Mouse (Mus musculus) liver, embryonic 16.5 days (tissue): ENCODE results near the gene Tpst1. TPM values are rescaled to one million over a fixed set of nuclear protein-coding genes. Genes with fewer than 3 reads are reported as not detected.
"Not testable (repeated sequence)": the region's sequence is repeated elsewhere in the genome, so short reads cannot be mapped to it uniquely, and the experiment has no call there.

ENCODE experiments used
- ATAC-seq: fragments of 200-750 bp; cut with Nextera tagmentation; 2 replicates; pipeline ENCODE4 v1.8.0; 2017; ENCODE audit warnings: low read depth, mild to moderate bottlenecking, moderate number of reproducible peaks, moderate library complexity
- H3K27ac ChIP-seq: fragments of 300-500 bp; sonication (generic); 2 replicates; pipeline ENCODE4 v1.5.1; 2014; ENCODE audit warnings: mild to moderate bottlenecking, low read length
- H3K27me3 ChIP-seq: fragments of 300-500 bp; sonication (generic); 2 replicates; pipeline ENCODE4 v1.6.1; 2014; ENCODE audit warnings: low read depth, low read length, mixed read lengths; ENCODE audit not compliant: control insufficient read depth, insufficient read depth
- H3K36me3 ChIP-seq: fragments of 300-500 bp; sonication (generic); 2 replicates; pipeline ENCODE4 v1.6.1; 2014; ENCODE audit warnings: mild to moderate bottlenecking; ENCODE audit not compliant: control insufficient read depth, insufficient read depth
- H3K4me1 ChIP-seq: fragments of 300-500 bp; sonication (generic); 2 replicates; pipeline ENCODE4 v1.6.1; 2014; ENCODE audit warnings: low read depth, low read length, mixed read lengths; ENCODE audit not compliant: control insufficient read depth
- H3K4me2 ChIP-seq: fragments of 300-500 bp; sonication (generic); 2 replicates; pipeline ENCODE4 v1.6.1; 2014; ENCODE audit warnings: low read depth, low read length, mixed read lengths
- H3K4me3 ChIP-seq: fragments of 300-500 bp; sonication (generic); 2 replicates; pipeline ENCODE4 v1.5.1; 2014; ENCODE audit warnings: low read depth, mild to moderate bottlenecking, low read length
- H3K9ac ChIP-seq: fragments of 300-500 bp; sonication (generic); 2 replicates; pipeline ENCODE4 v1.6.1; 2014; ENCODE audit warnings: low read depth, low read length
- H3K9me3 ChIP-seq: fragments of 300-500 bp; sonication (generic); replicated peaks from 2 replicates; pipeline ENCODE4 v1.6.1; 2016; ENCODE audit warnings: low read length; ENCODE audit not compliant: control insufficient read depth
- WGBS: fragments of 180-500 bp; shearing (Covaris S2); extraction: QIAGEN DNeasy Blood & Tissue Kit; methylation state at CpG from one replicate; pipeline ENCODE4 v1.1.7; 2014; ENCODE audit not compliant: insufficient replicate concordance; 5-methylcytosine and 5-hydroxymethylcytosine counted together
- polyA plus RNA-seq: library from polyadenylated mRNA; unstranded; fragments of >200 nt; fragmentation: Nextera tagmentation; extraction: Ambion mirVana; gene quantifications from 2 replicates; pipeline ENCODE4 v1.2.1, GENCODE M21; 2015

Tpst1 gene
- 19.6 and 20.9 TPM in 2 replicates for polyA plus RNA-seq

GRCm38 (mm10) chr5:130073026-130073425, at the start of gene Tpst1:
TSS of gene Tpst1 (plus strand) at chr5:130073326.
- Histone ChIP-seq H3K4me1 (peaks cover 4% of the 10 kb centered on the region; the same call in 1 of the 2 replicates), H3K36me3 (no peaks in the 10 kb centered on the region), H3K9ac (no peak within 1 kb of the TSS), H3K27ac (peak within 1 kb of the TSS; percentile 20; the same call in 1 of the 2 replicates), H3K9me3 (no peaks in the 10 kb centered on the region), H3K27me3 (no peaks in the 10 kb centered on the region; the same call in 1 of the 2 replicates), H3K4me3 (no peak within 1 kb of the TSS), H3K4me2 (no peak within 1 kb of the TSS)
- 78% methylated on average over 6 of the region's 6 CpGs for WGBS
- ATAC-seq, result no peak

- peak overlapping the region; percentile 76 for H3K9ac ChIP-seq
- no peaks in the 10 kb centered on the region; the same call in 1 of the 2 replicates for H3K27me3 ChIP-seq
- H3K4me2 ChIP-seq, result peak overlapping the region; percentile 87
- H3K4me1 ChIP-seq, result peaks cover 25% of the 10 kb centered on the region
- H3K4me3 ChIP-seq, result peak overlapping the region; percentile 75
- peak; percentile 92 for ATAC-seq
- no peaks in the 10 kb centered on the region for H3K9me3 ChIP-seq
- no peaks in the 10 kb centered on the region for H3K36me3 ChIP-seq
- H3K27ac ChIP-seq, result peak overlapping the region; percentile 92
- WGBS, result under 1% methylated on average over 32 of the region's 32 CpGs
Measured at GRCm38 (mm10) chr5:130023767-130024539, 49.2 kb upstream of the Tpst1 start.

- no peaks in the 10 kb centered on the region; the same call in 1 of the 2 replicates for H3K27me3 ChIP-seq
- 58% methylated on average over 5 of the region's 5 CpGs for WGBS
- peaks cover 24% of the 10 kb centered on the region for H3K4me1 ChIP-seq
- H3K36me3 ChIP-seq, result no peaks in the 10 kb centered on the region
- H3K4me3 ChIP-seq, result no peak overlapping the region
- no peak overlapping the region for H3K9ac ChIP-seq
- no peaks in the 10 kb centered on the region for H3K9me3 ChIP-seq
- no peak for ATAC-seq
- no peak overlapping the region for H3K4me2 ChIP-seq
- H3K27ac ChIP-seq, result no peak overlapping the region
Measured at GRCm38 (mm10) chr5:130027134-130027533, 46.0 kb upstream of the Tpst1 start.

- Histone ChIP-seq H3K4me1 (peaks cover 27% of the 10 kb centered on the region), H3K27me3 (no peaks in the 10 kb centered on the region; the same call in 1 of the 2 replicates), H3K9me3 (no peaks in the 10 kb centered on the region), H3K4me2 (no peak overlapping the region), H3K4me3 (no peak overlapping the region), H3K27ac (no peak overlapping the region), H3K9ac (no peak overlapping the region), H3K36me3 (no peaks in the 10 kb centered on the region)
- 77% methylated on average over 7 of the region's 7 CpGs for whole genome bisulfite sequencing
- no peak for ATAC-seq
Measured at GRCm38 (mm10) chr5:130027696-130028095, 45.4 kb upstream of the Tpst1 start.

GRCm38 (mm10) chr5:130029142-130029897, 43.8 kb upstream of the Tpst1 start, which contains the start of the genes Asl and Crcp:
TSS of gene Asl (minus strand) at chr5:130029247.
TSS of gene Crcp (plus strand) at chr5:130029290.
- Histone ChIP-seq H3K4me1 (peaks cover 27% of the 10 kb centered on the region), H3K27me3 (no peaks in the 10 kb centered on the region; the same call in 1 of the 2 replicates), H3K9me3 (no peaks in the 10 kb centered on the region), H3K9ac (peak within 1 kb of the TSS; percentile 86), H3K4me2 (peak within 1 kb of the TSS; percentile 70), H3K4me3 (peak within 1 kb of the TSS; percentile 89), H3K27ac (peak within 1 kb of the TSS; percentile 92), H3K36me3 (no peaks in the 10 kb centered on the region)
- WGBS, result 1% methylated on average over 51 of the region's 51 CpGs
- ATAC-seq, result peak; percentile 79

GRCm38 (mm10) chr5:130031410-130032390, 41.4 kb upstream of the Tpst1 start:
- Histone ChIP-seq H3K4me2 (no peak overlapping the region), H3K9ac (no peak overlapping the region), H3K4me1 (peaks cover 26% of the 10 kb centered on the region), H3K27ac (no peak overlapping the region), H3K9me3 (no peaks in the 10 kb centered on the region), H3K36me3 (no peaks in the 10 kb centered on the region), H3K4me3 (no peak overlapping the region), H3K27me3 (no peaks in the 10 kb centered on the region; the same call in 1 of the 2 replicates)
- 76% methylated on average over 19 of the region's 19 CpGs for WGBS
- ATAC-seq, result no peak

- WGBS, result 43% methylated on average over 2 of the region's 2 CpGs
- H3K36me3 ChIP-seq, result no peaks in the 10 kb centered on the region
- no peak overlapping the region for H3K27ac ChIP-seq
- no peak overlapping the region for H3K4me2 ChIP-seq
- H3K9me3 ChIP-seq, result no peaks in the 10 kb centered on the region
- H3K9ac ChIP-seq, result no peak overlapping the region
- no peak overlapping the region for H3K4me3 ChIP-seq
- H3K4me1 ChIP-seq, result peaks cover 26% of the 10 kb centered on the region
- H3K27me3 ChIP-seq, result no peaks in the 10 kb centered on the region
- ATAC-seq, result peak; percentile 12; the same call in 1 of the 2 replicates
Measured at GRCm38 (mm10) chr5:130033869-130034268, 39.3 kb upstream of the Tpst1 start.

- H3K4me3 ChIP-seq, H3K36me3 ChIP-seq, H3K27ac ChIP-seq, H3K9ac ChIP-seq, H3K27me3 ChIP-seq, ATAC-seq, H3K9me3 ChIP-seq, H3K4me2 ChIP-seq: not testable (repeated sequence)
- WGBS, result 62% methylated on average over 2 of the region's 2 CpGs
- H3K4me1 ChIP-seq, result peaks cover 22% of the 10 kb centered on the region
Measured at GRCm38 (mm10) chr5:130036300-130036699, 36.8 kb upstream of the Tpst1 start.
